Mouse (Mus musculus): ENCODE measurements around the gene 2310050C09Rik.

Gene 2310050C09Rik

GRCm38 (mm10) chr3:92870116-92870515, at the start of gene 2310050C09Rik:
Gene 2310050C09Rik, minus strand, starts transcription at chr3:92870216.
- DNase-seq (ENCODE audit: low spot score), result no peak

GRCm38 (mm10) chr3:92907571-92907970, 37.6 kb upstream of the 2310050C09Rik start:
- DNase-seq (ENCODE audit: low spot score), result peak; percentile 68

- no peak for DNase-seq (ENCODE audit: low spot score)
Measured at GRCm38 (mm10) chr3:92905182-92905581, 35.2 kb upstream of the 2310050C09Rik start.

GRCm38 (mm10) chr3:92903640-92904039, 33.6 kb upstream of the 2310050C09Rik start:
- peak; percentile 67 for DNase-seq (ENCODE audit: low spot score)

GRCm38 (mm10) chr3:92902992-92903391, 33.0 kb upstream of the 2310050C09Rik start:
- DNase-seq (ENCODE audit: low spot score), result peak; percentile 61

GRCm38 (mm10) chr3:92894489-92894888, 24.5 kb upstream of the 2310050C09Rik start:
- no peak for DNase-seq (ENCODE audit: low spot score)

- no peak for DNase-seq (ENCODE audit: low spot score)
Measured at GRCm38 (mm10) chr3:92894063-92894462, 24.0 kb upstream of the 2310050C09Rik start.

GRCm38 (mm10) chr3:92874180-92874579, 4.2 kb upstream of the 2310050C09Rik start:
- no peak for DNase-seq (ENCODE audit: low spot score)

- no peak for DNase-seq (ENCODE audit: low spot score)
Measured at GRCm38 (mm10) chr3:92851186-92851585, 18.8 kb downstream of the 2310050C09Rik start, which contains the start of gene Lce1l. Gene Lce1l, minus strand, starts transcription at chr3:92851286.

GRCm38 (mm10) chr3:92827108-92827507, 42.9 kb downstream of the 2310050C09Rik start, which contains the start of gene Kprp:
Gene Kprp, minus strand, starts transcription at chr3:92827247.
- no peak for DNase-seq (ENCODE audit: low spot score)

GRCm38 (mm10) chr3:92825808-92826207, 44.2 kb downstream of the 2310050C09Rik start:
- DNase-seq (ENCODE audit: low spot score), result no peak

Data from embryo, embryonic 10 days (tissue).